ENCODE assay signal across 19 mouse cellular contexts in genomic region chr1:83342726-83343250, GRCm38 (mm10).
"Had no signal": no experiment of that assay in that cellular context is flagged by ENCODE, and none has a peak within 500 bp of the region (broad histone marks: within the 10 kb centered on the region; RNA-seq: fewer than 3 reads in every experiment).

No protein-coding gene starts in this region.

- H3K27me3 ChIP-seq: intestine, embryonic 15.5 days; kidney, embryonic 15.5 days; liver, embryonic 13.5 days; neural tube, embryonic 13.5 days had no signal

- ATAC-seq: intestine, embryonic 15.5 days had no signal

- H3K9me3 ChIP-seq: intestine, embryonic 15.5 days; kidney, embryonic 15.5 days; liver, embryonic 13.5 days; neural tube, embryonic 13.5 days had no signal

- H3K36me3 ChIP-seq: intestine, embryonic 15.5 days; kidney, embryonic 15.5 days; liver, embryonic 13.5 days; neural tube, embryonic 13.5 days had no signal

- H3K4me3 ChIP-seq: intestine, embryonic 15.5 days; kidney, embryonic 15.5 days; liver, embryonic 13.5 days; myocyte; neural tube, embryonic 13.5 days had no signal

- H3K9ac ChIP-seq: intestine, embryonic 15.5 days; kidney, embryonic 15.5 days; liver, embryonic 13.5 days; neural tube, embryonic 13.5 days had no signal

- DNase-seq: kidney, adult 11 months; kidney, adult 8-10 months; kidney, postnatal 10 days; kidney, postnatal 36 days; liver, embryonic 13.5 days; lung, adult 2 months; lung, postnatal 14 days; lung, postnatal 4 days; right cerebral cortex, adult 18-20 months; right cerebral cortex, postnatal 14 days; right cerebral cortex, postnatal 4 days; thymus, adult 2 months; thymus, postnatal 14 days; thymus, postnatal 4 days had no signal

- H3K4me2 ChIP-seq: intestine, embryonic 15.5 days; kidney, embryonic 15.5 days; liver, embryonic 13.5 days; neural tube, embryonic 13.5 days had no signal

- H3K27ac ChIP-seq: intestine, embryonic 15.5 days; kidney, embryonic 15.5 days; liver, embryonic 13.5 days; neural tube, embryonic 13.5 days; stomach, postnatal 0 days had no signal

- H3K4me1 ChIP-seq: intestine, embryonic 15.5 days; kidney, embryonic 15.5 days; liver, embryonic 13.5 days; neural tube, embryonic 13.5 days had no signal
